Mouse (Mus musculus) embryonic stem cell, embryonic (primary cell): ENCODE measurements at regions not wholly inside any gene's neighbourhood (a gene's known extent, or its start where the extent isn't known, plus 50 kb on each side); places are given as distances from the start of the nearest gene placed in this dataset.
"Not testable (repeated sequence)": the region's sequence is repeated elsewhere in the genome, so short reads cannot be mapped to it uniquely, and the experiment has no call there.

ENCODE experiments used
- CTCF ChIA-PET, 4 experiments: fragments of 300-600 bp in 2 of 4; fragments of 350-600 bp in 2 of 4; sonication (Branson Sonifier 250); formaldehyde crosslinking; loops; one replicate each; lab custom pipeline; 2022; ENCODE audit warnings: inconsistent platforms in 2 of 4; lab: Charles Lee
- POLR2A ChIA-PET, 4 experiments: fragments of 300-600 bp in 2 of 4; fragments of 350-600 bp in 2 of 4; sonication (Branson Sonifier 250); formaldehyde crosslinking; loops; one replicate each; lab custom pipeline; 2022; ENCODE audit warnings: antibody characterized with exemption in 4 of 4, inconsistent platforms in 1 of 4; lab: Charles Lee

GRCm38 (mm10) chr3:97509134-97509661 lies 87.4 kb upstream of the Olfr1402 start:
- CTCF ChIA-PET, POLR2A ChIA-PET: not testable (repeated sequence)

- POLR2A ChIA-PET, result interaction anchor here in 2 of 4 experiments (0.6 to 1.1 kb wide), 3 partner anchors 9 to 1774 kb away, joined by 4 to 6 read pairs (median 4); no protein-coding TSS in a partner anchor
- CTCF ChIA-PET, result no interaction called here
Measured at GRCm38 (mm10) chr3:97507209-97507608, 85.4 kb upstream of the Olfr1402 start.

- POLR2A ChIA-PET, result no interaction called here
- CTCF ChIA-PET, result interaction anchor here in 1 of 4 experiments (0.7 kb wide), 1 partner anchor 94 kb away, joined by 3 read pairs; no protein-coding TSS in a partner anchor
Measured at GRCm38 (mm10) chr3:97491904-97492303, 70.1 kb upstream of the Olfr1402 start.

- POLR2A ChIA-PET, result no interaction called here
- CTCF ChIA-PET, result interaction anchor here in 1 of 4 experiments (0.7 kb wide), 1 partner anchor 94 kb away, joined by 3 read pairs; no protein-coding TSS in a partner anchor
Measured at GRCm38 (mm10) chr3:97491208-97491607, 69.4 kb upstream of the Olfr1402 start.

GRCm38 (mm10) chr3:97489336-97489735 lies 67.5 kb upstream of the Olfr1402 start:
- POLR2A ChIA-PET, result interaction anchor here in 1 of 4 experiments (1.0 kb wide), 1 partner anchor 58 kb away, joined by 3 read pairs; no protein-coding TSS in a partner anchor
- CTCF ChIA-PET, result no interaction called here
